Mouse (Mus musculus): ENCODE measurements around the gene Stk11ip. TPM values are rescaled to one million over a fixed set of nuclear protein-coding genes. Genes with fewer than 3 reads are reported as not detected.

The Stk11ip gene
- total RNA-seq, 2 experiments from 2014 or later = 6.6 to 10.9 TPM

DNA sequence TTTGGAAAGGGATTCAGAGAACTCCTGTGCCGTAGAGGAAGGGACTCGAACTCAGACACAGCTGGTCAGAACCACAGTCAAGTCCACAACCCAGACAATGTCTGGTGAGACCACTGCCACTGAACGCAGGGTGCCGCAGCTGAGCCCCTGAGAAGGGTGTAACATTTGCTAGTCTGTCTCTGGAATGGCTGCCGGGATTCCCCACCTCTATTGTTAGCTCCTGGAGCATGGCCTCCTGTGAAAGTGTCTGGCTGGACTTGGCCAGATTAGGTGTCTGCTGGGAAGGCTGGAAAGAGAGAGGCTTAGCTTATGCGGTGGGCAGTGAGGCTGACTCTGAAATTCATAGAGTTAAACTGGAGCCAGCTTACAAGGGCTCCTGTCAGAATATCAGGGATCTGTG is 49.1 kb downstream of the Stk11ip start:
- peak in 1 of 2 experiments; percentile 29 for DNase-seq

DNA sequence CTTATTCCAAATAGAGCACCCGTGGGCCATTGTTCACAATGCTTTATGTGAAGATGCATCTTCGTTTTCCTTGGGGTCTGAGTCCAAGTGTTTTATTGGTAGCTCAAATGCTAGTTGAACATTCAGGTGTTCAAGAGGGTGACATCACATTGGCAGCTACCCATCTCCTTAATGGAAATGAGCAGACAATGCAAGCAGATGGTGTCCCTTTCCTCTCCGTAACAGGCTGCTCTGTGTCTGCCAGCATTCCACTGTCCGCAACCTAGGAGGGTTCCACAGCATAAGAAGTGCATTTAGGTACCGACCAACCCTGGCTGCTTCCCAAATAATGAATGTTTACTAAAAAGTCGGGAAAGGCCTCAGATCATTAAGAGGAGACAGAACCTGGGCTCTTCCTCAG is 51.4 kb downstream of the Stk11ip start:
- no peak for DNase-seq

GRCm38 (mm10) chr1:75573715-75574114 is 52.4 kb downstream of the Stk11ip start:
- DNase-seq = no peak

DNA sequence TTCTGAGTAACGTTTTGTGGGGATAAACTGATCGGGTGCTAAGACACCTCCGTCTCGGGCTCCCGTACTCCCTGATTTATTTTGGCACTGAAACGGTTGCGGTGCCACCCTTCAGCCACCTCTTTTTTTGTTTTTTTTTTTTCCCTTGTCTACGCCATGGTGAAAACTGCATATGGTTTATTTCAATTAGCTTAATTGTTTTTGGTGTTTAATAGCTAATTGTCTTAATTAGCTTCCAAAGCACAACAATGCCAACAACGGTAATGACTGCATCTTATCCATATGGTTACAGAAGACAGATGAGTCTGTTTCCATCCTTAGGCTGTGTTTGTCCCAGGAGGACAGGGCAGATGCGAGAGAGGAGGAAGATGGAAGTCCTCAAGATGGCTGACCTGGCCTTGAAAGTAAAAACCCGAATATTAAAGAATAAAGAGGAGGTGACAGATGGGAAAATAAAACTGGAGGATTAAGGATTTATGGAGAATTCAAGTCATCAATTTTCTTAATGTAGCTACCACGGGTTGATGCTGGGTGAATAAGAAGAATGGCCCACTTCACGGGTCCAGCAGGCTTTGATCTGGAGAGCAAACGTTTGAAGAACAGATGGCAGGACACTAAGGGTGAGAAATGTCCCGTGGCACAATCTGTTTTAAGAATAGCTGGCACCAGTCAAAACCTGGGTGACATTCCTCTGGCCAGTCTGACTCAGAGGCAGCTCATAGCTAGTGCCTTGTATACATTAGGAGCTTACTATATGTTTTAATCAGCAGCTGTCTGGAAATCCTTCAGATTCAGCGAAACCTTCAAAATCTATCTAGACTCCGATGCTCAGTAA is 53.4 kb downstream of the Stk11ip start:
- DNase-seq = no peak

- DNase-seq = peak; percentile 44 to 66
These were observed 60.8 kb downstream of the Stk11ip start for GRCm38 (mm10) chr1:75581936-75582624.

DNA sequence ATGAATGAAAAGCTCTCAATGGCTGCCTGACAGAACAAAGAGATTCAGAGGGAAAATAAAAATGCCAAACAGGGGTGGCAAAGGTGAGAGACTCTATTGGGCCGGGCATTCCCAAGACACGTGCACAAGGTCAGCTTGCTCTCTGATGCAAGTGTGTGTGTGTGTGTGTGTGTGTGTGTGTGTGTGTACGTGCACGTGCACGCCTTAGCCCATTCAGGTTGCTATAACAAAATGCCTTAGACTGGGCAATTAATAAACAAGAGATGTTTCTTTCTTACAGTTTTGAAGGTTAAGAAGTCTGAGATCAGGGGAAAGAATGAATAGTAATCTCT is 61.3 kb downstream of the Stk11ip start:
- DNase-seq = no peak

GRCm38 (mm10) chr1:75583034-75583433 is 61.7 kb downstream of the Stk11ip start:
- DNase-seq = no peak

DNA sequence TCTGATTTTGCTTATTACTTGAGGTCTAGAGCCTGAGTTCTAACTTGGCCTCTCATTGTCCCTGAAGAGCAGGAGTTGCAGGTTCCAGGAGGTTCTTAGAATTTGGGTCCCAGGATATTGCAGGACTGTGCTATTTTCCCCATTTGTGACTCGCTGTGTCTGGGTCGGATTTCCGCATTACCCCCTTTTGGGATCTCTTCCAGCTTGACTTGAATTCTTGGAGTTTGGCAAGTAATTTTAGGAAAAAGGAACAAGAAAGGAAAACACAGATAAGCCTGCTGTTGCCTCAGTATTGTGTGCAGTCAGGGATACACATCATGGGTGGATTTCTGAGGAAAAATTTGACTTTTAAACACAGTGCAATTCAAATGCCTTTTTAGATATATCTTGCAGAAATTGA is 65.5 kb downstream of the Stk11ip start:
- peak; percentile 69 to 71 for DNase-seq

Other genes with a start within 250 kb of the Stk11ip start
- gene Resp18, start 243.1 kb upstream of the Stk11ip start, total RNA-seq (2021) = not detected
- gene Dnpep, start 203.5 kb upstream of the Stk11ip start, total RNA-seq (2021) = 10 to 100 TPM; 80.9 to 88.3 TPM
- gene Des, start 161.2 kb upstream of the Stk11ip start, total RNA-seq (2021) = 1,000 to 10,000 TPM; 1,347 to 1,386 TPM
- 100 to 1,000 TPM; 115 TPM for gene Speg, start 146.2 kb upstream of the Stk11ip start, total RNA-seq (2021)
- 10 to 100 TPM; 34.5 to 38.2 TPM for gene Gmppa, start 85.6 kb upstream of the Stk11ip start, total RNA-seq (2021)
- gene Asic4, start 71.1 kb upstream of the Stk11ip start, total RNA-seq (2021) = not detected
- 10 to 100 TPM; 22.0 to 22.4 TPM for gene Chpf, start 42.2 kb upstream of the Stk11ip start, total RNA-seq (2021)
- gene Tmem198, start 42.0 kb upstream of the Stk11ip start, total RNA-seq (2021) = under 1 TPM; 0.30 to 0.46 TPM
- gene Obsl1, start 15.1 kb upstream of the Stk11ip start, total RNA-seq (2021) = 100 to 1,000 TPM; 107 to 108 TPM
- gene Inha, start 14.5 kb upstream of the Stk11ip start, total RNA-seq (2021) = 1 to 10 TPM; 3.0 to 3.1 TPM
- gene Slc4a3, start 24.7 kb downstream of the Stk11ip start, total RNA-seq (2021) = 100 to 1,000 TPM; 249 to 266 TPM

All from heart, adult 18-20 months (tissue).